Mouse (Mus musculus): Measurements from ENCODE around the gene Lrrc32. TPM values are rescaled to one million over a fixed set of nuclear protein-coding genes. Genes with fewer than 3 reads are reported as not detected.
A peak's percentile ranks its signal among the peaks of the same experiment; 100 is the strongest.

Gene Lrrc32
- polyA plus RNA-seq, 1 experiment = not detected

DNA sequence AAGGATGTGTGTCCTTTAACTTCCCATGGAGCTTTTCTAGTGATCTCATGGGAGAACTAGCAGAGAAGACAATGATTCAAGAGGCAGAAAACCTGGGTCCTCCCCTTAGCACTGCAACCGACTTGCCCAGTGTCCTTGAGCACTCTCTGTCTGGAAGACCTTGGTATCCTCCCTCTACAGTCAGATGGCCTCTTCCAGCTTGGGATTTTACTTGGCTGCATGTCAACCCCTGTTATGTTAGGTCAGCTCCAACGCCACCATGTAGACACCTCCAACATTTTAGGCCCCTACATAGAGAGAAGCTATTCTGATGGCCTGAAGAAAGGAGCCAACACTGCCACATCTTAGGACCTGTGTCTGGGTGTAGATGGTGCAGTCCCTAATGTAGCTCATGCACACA lies 16.6 kb upstream of the Lrrc32 start:
- no peak overlapping the region for H3K4me3 ChIP-seq (ENCODE audit: insufficient read depth, low read depth, low read length)
- H3K4me1 ChIP-seq (ENCODE audit: control insufficient read depth, insufficient read depth, low read length) = no peaks in the 10 kb centered on the region
- 86% methylated on average over 2 of the region's 2 CpGs for WGBS
- TF ChIP-seq CTCF (IDR thresholded peaks at IDR 0.05; ENCODE audit: insufficient read depth, low read depth, low read length) = no peak
- no peak for TF ChIP-seq POLR2A (IDR thresholded peaks at IDR 0.05; ENCODE audit: insufficient read depth, low read depth, low read length)
- H3K27ac ChIP-seq (ENCODE audit: insufficient read depth, low read depth, low read length) = no peak overlapping the region

DNA sequence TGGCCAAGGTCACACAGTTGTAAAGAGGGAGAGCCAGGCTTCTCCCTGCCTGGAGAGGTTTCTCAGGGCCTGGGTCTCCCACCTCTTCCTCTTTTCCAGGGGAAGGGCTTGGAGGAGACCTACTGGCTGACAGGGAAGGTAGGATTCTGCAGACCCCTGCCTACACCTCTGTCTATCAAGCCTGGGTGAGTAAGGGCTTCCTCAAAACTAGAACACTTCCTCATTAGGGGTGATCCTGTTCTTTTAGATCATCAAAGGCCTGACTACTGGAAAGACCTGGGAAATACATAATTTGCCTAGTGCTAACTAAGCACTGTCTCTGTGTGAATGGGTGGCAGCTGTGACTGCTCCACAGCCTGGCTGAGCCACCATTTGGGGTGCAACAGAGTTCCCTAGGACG lies 14.5 kb upstream of the Lrrc32 start:
- 92% methylated on average over 1 of the region's 1 CpGs for WGBS
- H3K4me1 ChIP-seq (ENCODE audit: control insufficient read depth, insufficient read depth, low read length) = no peaks in the 10 kb centered on the region
- no peak for TF ChIP-seq CTCF (IDR thresholded peaks at IDR 0.05; ENCODE audit: insufficient read depth, low read depth, low read length)
- TF ChIP-seq POLR2A (IDR thresholded peaks at IDR 0.05; ENCODE audit: insufficient read depth, low read depth, low read length) = no peak
- no peak overlapping the region for H3K4me3 ChIP-seq (ENCODE audit: insufficient read depth, low read depth, low read length)
- no peak overlapping the region for H3K27ac ChIP-seq (ENCODE audit: insufficient read depth, low read depth, low read length)

DNA sequence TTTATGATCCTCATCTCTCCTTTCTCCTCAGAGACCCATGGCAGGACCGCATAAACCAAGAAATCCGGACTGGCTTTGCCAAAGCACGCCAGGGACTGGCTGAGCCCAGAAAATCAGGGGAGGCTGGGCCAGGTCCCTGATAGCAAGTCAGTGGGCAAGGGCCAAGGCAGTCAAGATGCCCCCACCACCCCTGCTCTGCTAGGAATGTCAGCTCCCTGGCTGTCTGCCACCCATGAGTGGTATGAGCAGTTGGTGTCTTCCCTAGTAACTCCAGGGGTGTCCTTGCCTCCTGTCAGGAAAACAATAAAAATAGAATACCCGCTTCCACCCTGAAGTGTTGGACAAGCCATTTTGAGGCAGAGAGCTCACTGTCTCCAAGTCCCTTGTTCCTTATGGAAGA lies 11.9 kb upstream of the Lrrc32 start:
- Histone ChIP-seq H3K4me3 (ENCODE audit: insufficient read depth, low read depth, low read length) (no peak overlapping the region), H3K4me1 (ENCODE audit: control insufficient read depth, insufficient read depth, low read length) (peaks cover 4% of the 10 kb centered on the region), H3K27ac (ENCODE audit: insufficient read depth, low read depth, low read length) (no peak overlapping the region)
- TF ChIP-seq CTCF (IDR thresholded peaks at IDR 0.05; ENCODE audit: insufficient read depth, low read depth, low read length) (no peak), POLR2A (IDR thresholded peaks at IDR 0.05; ENCODE audit: insufficient read depth, low read depth, low read length) (no peak)
- 88% methylated on average over 4 of the region's 4 CpGs for WGBS

DNA sequence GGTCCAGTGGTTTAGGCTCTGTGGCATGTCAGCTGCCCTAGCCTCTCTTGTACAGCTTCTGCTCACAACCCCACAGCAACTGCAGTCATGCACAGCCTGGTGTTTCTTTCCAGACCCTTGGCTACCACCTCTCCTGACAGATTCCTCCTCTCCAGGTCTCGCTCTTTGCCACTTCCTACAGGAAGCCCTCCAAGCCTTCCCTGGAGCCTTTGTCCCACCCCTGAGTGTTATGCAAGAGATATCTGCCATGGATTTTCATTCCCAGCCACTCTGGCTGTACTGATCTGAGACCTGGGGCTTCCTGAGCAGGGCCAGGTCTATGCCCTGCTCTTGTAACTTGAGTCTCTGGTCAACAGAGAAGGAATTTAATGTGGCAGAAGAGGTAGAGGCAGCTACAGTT lies 8.6 kb upstream of the Lrrc32 start:
- 100% methylated on average over 1 of the region's 1 CpGs for WGBS
- no peak overlapping the region for H3K27ac ChIP-seq (ENCODE audit: insufficient read depth, low read depth, low read length)

DNA sequence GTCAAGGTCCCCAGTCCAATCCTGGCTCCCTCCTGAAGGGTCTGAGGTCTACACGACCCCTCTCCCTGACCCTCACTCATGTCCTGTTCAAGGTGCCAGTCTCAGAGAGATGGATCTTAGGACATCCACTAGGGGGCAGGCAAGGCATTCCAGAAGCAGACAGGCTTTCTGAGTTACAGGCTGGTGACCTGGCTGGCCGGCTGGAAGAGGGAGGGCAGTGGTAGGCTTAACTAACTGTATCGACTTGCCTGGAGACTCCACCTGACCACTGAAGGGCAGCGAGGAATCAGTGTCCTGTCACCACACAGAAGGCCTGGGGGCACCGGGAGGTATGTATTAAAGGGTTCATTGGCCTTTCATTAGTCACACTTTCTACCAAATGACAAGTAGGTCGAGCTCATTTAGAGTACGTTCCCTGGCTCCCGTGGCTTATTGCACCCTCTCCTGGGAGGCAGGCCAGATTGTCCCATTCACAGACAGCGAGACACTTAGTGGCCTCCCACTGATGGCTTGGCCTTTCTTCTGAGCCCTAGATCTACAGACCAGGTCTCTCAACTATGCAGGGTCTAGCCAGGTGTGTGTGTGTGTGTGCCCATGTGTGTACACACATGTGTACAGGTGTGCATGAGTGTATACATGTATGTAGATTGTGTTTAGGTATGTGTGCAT lies 7.9 kb upstream of the Lrrc32 start:
- peak; percentile 72 for TF ChIP-seq CTCF (IDR thresholded peaks at IDR 0.05; ENCODE audit: insufficient read depth, low read depth, low read length)
- TF ChIP-seq POLR2A (IDR thresholded peaks at IDR 0.05; ENCODE audit: insufficient read depth, low read depth, low read length) = no peak
- WGBS = 10% methylated on average over 9 of the region's 9 CpGs
- Histone ChIP-seq H3K27ac (ENCODE audit: insufficient read depth, low read depth, low read length) (no peak overlapping the region), H3K4me1 (ENCODE audit: control insufficient read depth, insufficient read depth, low read length) (peaks cover 28% of the 10 kb centered on the region), H3K4me3 (ENCODE audit: insufficient read depth, low read depth, low read length) (no peak overlapping the region)

More for the DNA sequence above, 8.6 kb upstream of the Lrrc32 start:
- Histone ChIP-seq H3K4me3 (ENCODE audit: insufficient read depth, low read depth, low read length) (no peak overlapping the region), H3K4me1 (ENCODE audit: control insufficient read depth, insufficient read depth, low read length) (peaks cover 21% of the 10 kb centered on the region)
- TF ChIP-seq POLR2A (IDR thresholded peaks at IDR 0.05; ENCODE audit: insufficient read depth, low read depth, low read length) = no peak
- no peak for TF ChIP-seq CTCF (IDR thresholded peaks at IDR 0.05; ENCODE audit: insufficient read depth, low read depth, low read length)

DNA sequence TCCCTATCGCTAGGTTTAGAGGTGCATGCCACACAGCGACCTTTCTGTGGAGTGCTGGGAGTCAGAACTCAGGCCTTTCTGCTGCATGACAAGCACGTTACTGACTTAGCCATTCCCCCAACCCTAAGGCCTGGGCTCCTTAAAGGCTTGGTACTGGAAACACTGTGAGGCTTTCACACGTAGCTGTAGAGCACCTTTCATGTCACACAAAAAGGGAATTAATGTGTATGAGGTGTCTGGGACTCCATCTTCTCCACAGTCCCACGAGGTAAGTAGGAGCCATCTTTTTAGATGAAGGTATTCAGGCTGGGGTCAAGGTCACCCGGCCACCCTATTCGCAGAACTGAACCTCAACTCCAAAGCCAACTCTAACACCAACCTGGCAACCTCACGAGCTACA lies 7.2 kb upstream of the Lrrc32 start:
- peaks cover 33% of the 10 kb centered on the region for H3K4me1 ChIP-seq (ENCODE audit: control insufficient read depth, insufficient read depth, low read length)
- H3K4me3 ChIP-seq (ENCODE audit: insufficient read depth, low read depth, low read length) = no peak overlapping the region
- H3K27ac ChIP-seq (ENCODE audit: insufficient read depth, low read depth, low read length) = no peak overlapping the region
- WGBS = 90% methylated on average over 8 of the region's 8 CpGs
- TF ChIP-seq POLR2A (IDR thresholded peaks at IDR 0.05; ENCODE audit: insufficient read depth, low read depth, low read length) (no peak), CTCF (IDR thresholded peaks at IDR 0.05; ENCODE audit: insufficient read depth, low read depth, low read length) (no peak)

DNA sequence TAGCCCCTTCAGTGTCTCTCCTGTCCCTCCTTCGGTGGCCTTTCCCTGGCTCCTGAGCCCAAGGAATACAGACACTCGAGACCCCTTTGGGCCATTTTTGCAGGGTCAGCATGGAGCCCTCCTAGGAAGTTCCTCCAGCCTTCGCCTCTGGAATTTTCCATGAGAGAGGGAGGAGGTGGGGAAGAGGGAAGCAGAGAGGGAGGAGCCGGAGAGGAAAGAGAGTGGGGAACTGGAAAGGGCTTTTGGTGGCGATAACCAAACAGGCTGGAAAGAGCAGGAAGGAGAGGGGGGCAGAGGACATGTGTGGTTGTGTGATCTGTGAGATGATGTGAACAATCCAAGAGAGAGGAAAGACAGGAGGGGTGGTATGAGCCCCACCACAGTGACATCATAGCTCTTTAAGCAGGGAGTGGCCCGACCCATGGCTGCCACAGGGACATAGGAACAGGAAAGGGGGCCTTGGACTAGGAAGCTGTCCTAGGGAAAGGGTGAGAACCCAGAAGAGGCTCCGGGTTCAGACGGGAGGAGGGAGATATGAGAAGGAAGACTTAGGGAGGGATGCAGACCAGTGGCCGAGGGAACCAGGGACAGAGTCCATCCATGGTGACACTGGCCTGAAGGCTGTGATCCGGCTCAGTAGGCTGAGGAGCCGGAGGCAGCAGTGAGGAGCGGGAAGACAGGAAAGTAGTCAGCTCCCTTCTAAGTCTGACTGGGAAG lies 6.4 kb upstream of the Lrrc32 start:
- peaks cover 33% of the 10 kb centered on the region for H3K4me1 ChIP-seq (ENCODE audit: control insufficient read depth, insufficient read depth, low read length)
- H3K27ac ChIP-seq (ENCODE audit: insufficient read depth, low read depth, low read length) = no peak overlapping the region
- 62% methylated on average over 12 of the region's 12 CpGs for WGBS
- no peak overlapping the region for H3K4me3 ChIP-seq (ENCODE audit: insufficient read depth, low read depth, low read length)
- no peak for TF ChIP-seq CTCF (IDR thresholded peaks at IDR 0.05; ENCODE audit: insufficient read depth, low read depth, low read length)
- no peak for TF ChIP-seq POLR2A (IDR thresholded peaks at IDR 0.05; ENCODE audit: insufficient read depth, low read depth, low read length)

DNA sequence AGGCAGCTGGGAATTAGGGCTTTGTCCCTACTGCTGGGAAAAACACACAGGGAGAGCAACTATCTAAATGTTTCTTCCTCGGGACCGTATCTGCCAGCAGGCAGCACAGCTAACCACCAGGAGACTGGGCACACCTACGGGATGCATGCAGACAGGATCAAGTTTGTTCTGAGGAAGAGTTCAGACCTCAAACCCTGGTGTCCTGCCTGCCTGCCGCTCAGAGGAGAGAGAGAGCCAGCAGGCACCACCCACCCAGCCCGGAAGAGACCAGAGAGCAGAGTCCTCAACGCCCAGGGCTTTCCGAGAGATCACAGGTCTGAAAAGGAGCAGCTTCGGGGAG lies 5.8 kb upstream of the Lrrc32 start:
- Histone ChIP-seq H3K27ac (ENCODE audit: insufficient read depth, low read depth, low read length) (no peak overlapping the region), H3K4me3 (ENCODE audit: insufficient read depth, low read depth, low read length) (no peak overlapping the region), H3K4me1 (ENCODE audit: control insufficient read depth, insufficient read depth, low read length) (peaks cover 33% of the 10 kb centered on the region)
- TF ChIP-seq POLR2A (IDR thresholded peaks at IDR 0.05; ENCODE audit: insufficient read depth, low read depth, low read length) = no peak
- TF ChIP-seq CTCF (IDR thresholded peaks at IDR 0.05; ENCODE audit: insufficient read depth, low read depth, low read length) = no peak
- 40% methylated on average over 8 of the region's 8 CpGs for WGBS

DNA sequence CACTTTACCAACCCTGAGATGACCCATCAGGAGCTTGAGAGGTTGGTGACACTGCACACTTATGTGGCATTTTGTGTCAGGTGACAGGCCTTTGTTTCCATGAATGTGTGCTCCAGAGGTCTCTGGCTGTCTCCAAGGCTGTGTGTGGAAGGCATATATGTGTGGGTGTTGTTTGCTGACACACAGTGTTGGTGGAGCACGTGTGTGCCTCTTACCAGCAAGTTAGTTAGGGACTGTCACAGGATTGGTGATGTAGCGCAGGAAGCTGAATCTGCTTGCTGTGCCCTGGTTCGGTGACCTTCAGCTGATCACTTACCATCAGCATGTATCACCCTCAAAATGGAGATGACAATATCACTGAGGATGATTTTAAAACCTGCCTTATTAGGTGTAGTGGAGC lies 4.2 kb upstream of the Lrrc32 start:
- Histone ChIP-seq H3K27ac (ENCODE audit: insufficient read depth, low read depth, low read length) (no peak overlapping the region), H3K4me1 (ENCODE audit: control insufficient read depth, insufficient read depth, low read length) (peaks cover 44% of the 10 kb centered on the region), H3K4me3 (ENCODE audit: insufficient read depth, low read depth, low read length) (no peak overlapping the region)
- TF ChIP-seq POLR2A (IDR thresholded peaks at IDR 0.05; ENCODE audit: insufficient read depth, low read depth, low read length) (no peak), CTCF (IDR thresholded peaks at IDR 0.05; ENCODE audit: insufficient read depth, low read depth, low read length) (no peak)
- WGBS = 41% methylated on average over 3 of the region's 3 CpGs
